Mouse (Mus musculus) megakaryocyte, embryonic 14.5 days (primary cell): ENCODE data around the gene Syt13.

Source experiments
- FLI1 ChIP-seq: IDR thresholded peaks from 2 replicates; pipeline ENCODE4 v1.6.1; 2012; ENCODE audit warnings: low read length, inconsistent platforms, mixed read lengths
- GATA1 ChIP-seq: IDR thresholded peaks from 3 replicates; pipeline ENCODE4 v1.6.1; 2012; ENCODE audit warnings: mixed read lengths, low read length, inconsistent platforms, borderline replicate concordance

GRCm38 (mm10) chr2:92948699-92949300 lies 33.9 kb downstream of the Syt13 start:
- no peak for TF ChIP-seq GATA1
- no peak for TF ChIP-seq FLI1
